Mouse (Mus musculus) embryo, embryonic 10.5 days (tissue): Measurements from ENCODE around the gene Catsperg1.
A peak's percentile ranks its signal among the peaks of the same experiment; 100 is the strongest.
"Not testable (repeated sequence)": the region's sequence is repeated elsewhere in the genome, so short reads cannot be mapped to it uniquely, and the experiment has no call there.

ENCODE experiments used
- DNase-seq: peaks from one replicate; pipeline ENCODE4 v3.0.0-alpha.2; 2015; ENCODE audit warnings: low spot score

Gene Catsperg1

GRCm38 (mm10) chr7:29170066-29170754, 43.6 kb downstream of the Catsperg1 start, which contains the start of the genes Ggn and Spred3:
TSS of gene Ggn (plus strand) at chr7:29170210.
TSS of gene Spred3 (minus strand) at chr7:29170411.
- DNase-seq: peak; percentile 89

- DNase-seq: peak; percentile 94
Observed at GRCm38 (mm10) chr7:29169231-29170065, 44.4 kb downstream of the Catsperg1 start.

- DNase-seq: no peak
Observed at GRCm38 (mm10) chr7:29168791-29169230, 45.0 kb downstream of the Catsperg1 start.

- DNase-seq: peak; percentile 17
Observed at GRCm38 (mm10) chr7:29168121-29168695, 45.6 kb downstream of the Catsperg1 start.

- DNase-seq: no peak
Observed at GRCm38 (mm10) chr7:29167656-29168055, 46.2 kb downstream of the Catsperg1 start.

- DNase-seq: peak; percentile 52
Observed at GRCm38 (mm10) chr7:29162750-29163525, 50.9 kb downstream of the Catsperg1 start.

- no peak for DNase-seq
Observed at GRCm38 (mm10) chr7:29162294-29162693, 51.5 kb downstream of the Catsperg1 start.

- DNase-seq: no peak
Observed at GRCm38 (mm10) chr7:29158264-29158663, 55.6 kb downstream of the Catsperg1 start.

GRCm38 (mm10) chr7:29155838-29156782, 57.7 kb downstream of the Catsperg1 start, which contains the start of gene Fam98c:
TSS of gene Fam98c (minus strand) at chr7:29156234.
- peak; percentile 91 for DNase-seq

GRCm38 (mm10) chr7:29155196-29155837, 58.5 kb downstream of the Catsperg1 start:
- peak; percentile 88 for DNase-seq

- no peak for DNase-seq
Observed at GRCm38 (mm10) chr7:29154018-29154720, 59.7 kb downstream of the Catsperg1 start.

GRCm38 (mm10) chr7:29151486-29151885, 62.3 kb downstream of the Catsperg1 start:
- DNase-seq: no peak

- DNase-seq: no peak
Observed at GRCm38 (mm10) chr7:29148771-29149170, 65.1 kb downstream of the Catsperg1 start.

GRCm38 (mm10) chr7:29146625-29147367, 67.0 kb downstream of the Catsperg1 start:
- DNase-seq: no peak

- DNase-seq: no peak
Observed at GRCm38 (mm10) chr7:29144006-29144405, 69.8 kb downstream of the Catsperg1 start.

- no peak for DNase-seq
Observed at GRCm38 (mm10) chr7:29141416-29141815, 72.4 kb downstream of the Catsperg1 start.

- not testable (repeated sequence) for DNase-seq
Observed at GRCm38 (mm10) chr7:29139237-29139636, 74.6 kb downstream of the Catsperg1 start.

- no peak for DNase-seq
Observed at GRCm38 (mm10) chr7:29137429-29137828, 76.4 kb downstream of the Catsperg1 start.
